Mouse (Mus musculus): ENCODE measurements at regions not wholly inside any gene's neighbourhood (a gene's known extent, or its start where the extent isn't known, plus 50 kb on each side); places are given as distances from the start of the nearest gene placed in this dataset.

GRCm38 (mm10) chr9:72218736-72219135, 55.9 kb upstream of the Zfp280d start:
- WGBS, result 50% methylated on average over 7 of the region's 7 CpGs
- H3K9ac ChIP-seq, result no peak overlapping the region
- 0 out of 2 replicates have a peak, but pooled peaks cover 5% of the 10 kb centered on the region for H3K9me3 ChIP-seq (replicated peaks)
- H3K4me1 ChIP-seq, result no peaks in the 10 kb centered on the region
- no peaks in the 10 kb centered on the region for H3K27me3 ChIP-seq
- H3K4me3 ChIP-seq, result no peak overlapping the region
- no peaks in the 10 kb centered on the region for H3K36me3 ChIP-seq (ENCODE audit: poor library complexity, severe bottlenecking)
- H3K27ac ChIP-seq, result no peak overlapping the region
- H3K4me2 ChIP-seq, result no peak overlapping the region
- ATAC-seq, result no peak

- Histone ChIP-seq H3K27ac (no peak overlapping the region), H3K9me3 (replicated peaks) (0 out of 2 replicates have a peak, but pooled peaks cover 5% of the 10 kb centered on the region), H3K4me3 (no peak overlapping the region), H3K4me1 (no peaks in the 10 kb centered on the region), H3K27me3 (no peaks in the 10 kb centered on the region), H3K4me2 (no peak overlapping the region), H3K9ac (no peak overlapping the region), H3K36me3 (ENCODE audit: poor library complexity, severe bottlenecking) (no peaks in the 10 kb centered on the region)
- 84% methylated on average over 12 of the region's 12 CpGs for WGBS
- no peak for ATAC-seq
These were observed 54.8 kb upstream of the Zfp280d start for GRCm38 (mm10) chr9:72219892-72220291.

- Histone ChIP-seq H3K4me3 (no peak overlapping the region), H3K9ac (no peak overlapping the region), H3K36me3 (ENCODE audit: poor library complexity, severe bottlenecking) (no peaks in the 10 kb centered on the region), H3K27me3 (no peaks in the 10 kb centered on the region), H3K9me3 (replicated peaks) (0 out of 2 replicates have a peak, but pooled peaks cover 5% of the 10 kb centered on the region), H3K4me2 (no peak overlapping the region), H3K27ac (no peak overlapping the region), H3K4me1 (no peaks in the 10 kb centered on the region)
- WGBS, result 84% methylated on average over 5 of the region's 5 CpGs
- ATAC-seq, result no peak
These were observed 53.3 kb upstream of the Zfp280d start for GRCm38 (mm10) chr9:72221333-72221732.
